In the genomic region with DNA sequence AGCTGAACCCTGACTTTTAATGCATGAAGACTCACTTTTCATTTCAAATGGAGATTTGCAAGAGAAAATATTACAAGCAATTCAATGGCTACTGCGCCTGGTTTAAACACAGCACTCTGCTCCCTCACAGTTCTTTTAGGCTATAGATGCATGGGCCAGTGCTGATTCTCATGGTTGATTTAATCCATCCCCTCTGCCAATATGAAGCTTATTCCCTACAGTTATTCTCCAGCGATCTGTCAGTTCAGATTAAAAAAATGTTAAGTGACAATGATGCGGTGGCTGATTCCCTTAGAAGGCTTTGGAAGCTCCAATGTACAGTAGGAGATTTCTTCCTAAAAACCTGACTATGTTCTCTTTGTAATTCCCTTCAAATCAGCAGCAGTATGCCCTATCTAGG, we compare ENCODE assay signal across 23 mouse cellular contexts.
"Had no signal": no experiment of that assay in that cellular context is flagged by ENCODE, and none has a peak within 500 bp of the region (broad histone marks: within the 10 kb centered on the region; RNA-seq: fewer than 3 reads in every experiment).

No protein-coding gene starts in this region.

- H3K4me2 ChIP-seq: kidney, embryonic 15.5 days; limb, embryonic 12.5 days; limb, embryonic 15.5 days; liver, embryonic 11.5 days; lung, embryonic 14.5 days; midbrain, embryonic 12.5 days had no signal

- H3K9ac ChIP-seq: kidney, embryonic 15.5 days; limb, embryonic 12.5 days; limb, embryonic 15.5 days; liver, embryonic 14.5 days; liver, postnatal 0 days; lung, embryonic 14.5 days; midbrain, embryonic 12.5 days had no signal

- H3K4me3 ChIP-seq: kidney, embryonic 15.5 days; left cerebral cortex, adult 2 months; limb, embryonic 12.5 days; limb, embryonic 15.5 days; midbrain, embryonic 12.5 days had no signal

- H3K9me3 ChIP-seq: kidney, embryonic 15.5 days; limb, embryonic 12.5 days; limb, embryonic 15.5 days; midbrain, embryonic 12.5 days had no signal

- H3K36me3 ChIP-seq: kidney, embryonic 15.5 days; limb, embryonic 12.5 days; limb, embryonic 15.5 days; midbrain, embryonic 12.5 days had no signal

- ATAC-seq: liver, postnatal 0 days; lung, postnatal 0 days; midbrain, embryonic 16.5 days had no signal

- H3K27me3 ChIP-seq: kidney, embryonic 15.5 days; limb, embryonic 12.5 days; limb, embryonic 15.5 days; midbrain, embryonic 12.5 days had no signal

- DNase-seq: kidney, adult 11 months; kidney, adult 8-10 months; kidney, postnatal 10 days; kidney, postnatal 36 days; layer of hippocampus, postnatal 36 days; liver, postnatal 0 days; lung, embryonic 14.5 days; right cerebral cortex, adult 18-20 months; right cerebral cortex, postnatal 14 days; right cerebral cortex, postnatal 4 days; thymus, adult 2 months; thymus, postnatal 25 days had no signal

- H3K27ac ChIP-seq: kidney, embryonic 15.5 days; left cerebral cortex, adult 2 months; limb, embryonic 12.5 days; limb, embryonic 15.5 days; liver, embryonic 14.5 days; macrophage; midbrain, embryonic 12.5 days; stomach, postnatal 0 days had no signal

- H3K4me1 ChIP-seq: kidney, embryonic 15.5 days; limb, embryonic 12.5 days; limb, embryonic 15.5 days; midbrain, embryonic 12.5 days had no signal
